Mouse (Mus musculus) heart, adult 8-10 months (tissue): Measurements from ENCODE around the gene Cit. TPM values are rescaled to one million over a fixed set of nuclear protein-coding genes. Genes with fewer than 3 reads are reported as not detected.
A peak's percentile ranks its signal among the peaks of the same experiment; 100 is the strongest.

Experiments
- DNase-seq: peaks from one replicate; pipeline ENCODE4 v3.0.0; 2022; ENCODE audit warnings: low spot score
- total RNA-seq, 4 experiments: library from RNA; stranded (reverse); gene quantifications; 2 replicates each; pipeline ENCODE4 v1.2.4; 2022

The Cit gene
- total RNA-seq, 4 experiments from 2014 or later, result 1.1 to 1.6 (median 1.3) TPM

DNA sequence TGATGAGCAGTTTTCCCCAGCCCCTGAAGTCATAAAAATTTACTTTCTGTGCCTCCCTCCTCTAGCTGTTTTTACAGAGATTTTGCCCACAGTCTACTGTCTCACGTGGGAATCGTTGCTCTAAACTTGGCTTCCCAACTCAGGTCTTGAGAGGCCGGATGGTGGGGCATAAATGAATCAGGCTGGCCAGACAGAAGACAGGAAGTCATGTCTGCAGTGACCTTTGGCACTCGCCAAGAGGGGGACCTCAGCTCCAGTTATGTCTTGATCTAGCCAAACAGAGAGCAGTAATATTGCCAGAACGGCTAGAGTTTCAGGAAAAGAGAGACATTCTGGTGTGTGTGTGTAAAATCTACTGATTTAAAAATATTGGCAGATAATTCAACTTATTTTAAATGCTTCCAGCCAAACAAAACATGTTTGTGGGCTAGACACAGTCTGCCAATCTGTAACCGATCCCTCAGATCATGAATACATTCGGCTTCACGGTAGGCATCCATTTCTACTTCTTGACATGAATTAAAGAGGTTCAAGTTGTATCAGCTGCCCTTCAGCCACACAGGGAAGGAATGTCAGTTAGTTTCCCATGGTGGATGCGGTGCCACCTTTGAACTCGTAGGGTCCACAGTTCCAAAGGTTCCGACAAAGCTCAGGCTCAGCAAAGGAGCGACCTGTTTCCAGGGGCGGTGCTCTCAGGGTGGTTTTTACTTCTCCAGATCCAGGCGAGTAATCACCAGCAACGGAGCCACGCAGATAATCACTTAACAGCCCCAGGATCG, 5.4 kb downstream of the Cit start:
- no peak for DNase-seq

DNA sequence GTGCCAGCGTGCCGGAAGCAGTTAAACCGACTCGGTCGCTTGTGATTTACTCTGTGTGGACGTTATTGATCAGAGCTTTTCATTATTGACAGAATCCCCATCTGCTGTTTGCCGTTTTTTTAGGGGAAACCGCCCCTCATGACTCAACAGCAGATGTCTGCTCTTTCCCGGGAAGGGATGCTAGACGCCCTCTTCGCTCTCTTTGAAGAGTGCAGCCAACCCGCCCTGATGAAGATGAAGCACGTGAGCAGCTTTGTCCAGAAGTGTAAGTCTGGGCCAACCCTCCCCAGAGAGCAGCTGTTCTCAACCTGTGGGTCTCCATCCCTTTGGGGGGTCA, 5.9 kb downstream of the Cit start:
- no peak for DNase-seq

DNA sequence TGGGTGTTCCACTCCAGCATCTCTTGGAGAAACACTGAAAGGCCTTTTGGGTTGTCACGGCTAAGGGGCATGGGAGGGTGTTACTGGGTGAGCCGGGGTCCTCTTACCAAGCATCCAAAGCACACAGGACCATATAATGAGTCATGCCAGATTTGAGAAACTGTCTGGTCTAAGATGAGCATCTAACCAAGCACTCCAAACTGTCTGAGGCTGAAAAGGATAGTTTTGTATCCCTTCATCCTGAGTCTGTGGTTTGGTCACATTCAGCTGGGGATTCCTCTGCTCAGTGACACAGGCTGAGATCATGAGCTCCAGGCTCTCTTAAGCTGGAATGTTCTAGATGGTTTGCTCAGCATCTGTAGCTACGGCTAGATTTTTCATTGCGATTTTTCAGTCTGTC, 7.4 kb downstream of the Cit start:
- DNase-seq, result no peak

DNA sequence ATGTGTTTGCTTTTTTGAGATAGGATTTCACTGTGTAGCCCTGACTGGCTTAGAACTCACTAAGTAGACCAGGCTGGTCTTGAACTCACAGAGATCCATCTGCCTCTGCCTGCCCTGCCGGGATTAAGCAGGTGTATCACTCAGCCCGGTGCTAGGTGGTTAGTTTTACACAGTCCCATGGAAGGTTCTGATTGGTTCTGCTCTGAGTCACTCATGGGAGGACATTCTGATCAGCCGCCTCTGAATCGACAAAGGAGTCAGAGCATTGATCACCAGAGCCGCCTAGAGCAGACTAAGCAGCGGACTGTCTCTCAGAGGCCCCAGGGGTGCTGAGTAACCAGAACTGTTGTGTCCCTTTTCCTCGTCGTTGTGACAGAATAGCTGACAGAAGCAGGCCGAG, 8.6 kb downstream of the Cit start:
- DNase-seq, result no peak

DNA sequence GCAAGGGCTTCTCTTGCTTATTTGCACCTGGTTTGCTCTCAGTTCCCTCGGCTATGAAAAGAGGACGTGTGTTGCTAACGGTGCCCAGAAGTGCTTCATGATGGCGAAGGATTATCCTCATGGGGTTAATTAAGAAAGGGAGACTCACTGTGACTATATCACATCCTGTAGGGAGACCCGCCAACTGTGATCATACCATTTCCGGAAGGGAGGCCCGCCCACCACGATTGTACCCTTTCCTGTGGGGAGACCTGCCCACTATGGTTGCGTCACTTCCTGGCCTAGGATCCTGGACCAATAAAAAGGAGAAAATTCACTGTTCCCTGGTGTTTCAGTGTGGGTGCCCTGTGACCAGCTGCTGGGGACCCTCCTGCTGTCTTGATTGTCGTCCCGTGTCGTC, 9.3 kb downstream of the Cit start:
- DNase-seq, result peak; percentile 72

GRCm38 (mm10) chr5:115858652-115859051, 13.6 kb downstream of the Cit start:
- DNase-seq, result no peak

DNA sequence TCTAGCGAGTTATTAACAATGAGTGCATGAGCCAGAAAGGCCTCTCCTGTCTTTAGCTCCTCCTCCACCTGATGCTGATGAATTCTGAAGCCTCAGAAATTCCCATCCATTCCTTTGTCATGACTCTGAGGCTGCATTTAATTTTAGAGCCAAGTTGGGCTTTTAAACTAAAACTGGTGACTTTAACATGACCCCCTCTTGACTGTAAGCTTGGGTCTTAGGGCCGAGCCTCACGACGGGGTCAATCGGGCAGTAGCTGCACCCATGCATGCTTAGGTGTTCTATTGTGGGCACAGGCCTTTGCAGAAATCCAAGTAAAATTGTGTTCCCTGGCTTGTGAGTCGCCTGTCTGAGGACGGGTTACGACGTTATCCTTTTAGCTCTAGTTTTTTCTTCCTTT, 14.4 kb downstream of the Cit start:
- no peak for DNase-seq

- no peak for DNase-seq
Observed at GRCm38 (mm10) chr5:115861991-115862390, 16.9 kb downstream of the Cit start.

- no peak for DNase-seq
Observed at GRCm38 (mm10) chr5:115862439-115862838, 17.4 kb downstream of the Cit start.

DNA sequence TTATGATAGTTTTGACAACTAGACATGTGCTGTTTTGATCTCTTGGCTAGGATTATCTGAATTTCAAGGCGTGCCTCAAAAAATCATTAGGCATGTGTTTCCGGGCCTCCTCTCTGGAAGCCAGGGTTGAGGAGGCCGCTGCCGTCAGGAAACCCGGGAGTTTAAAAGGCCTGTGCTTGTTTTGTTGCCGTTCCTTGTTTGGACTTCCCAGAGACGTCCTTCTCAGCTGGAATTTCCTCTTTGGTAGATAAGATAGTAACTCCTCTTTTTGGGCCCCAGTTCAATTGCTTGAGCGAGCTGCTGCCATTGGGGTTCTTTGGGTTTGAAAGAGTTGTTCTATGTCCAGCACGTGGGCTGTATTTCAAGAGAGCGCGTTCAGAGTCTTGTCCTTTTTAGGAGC, 21.2 kb downstream of the Cit start:
- peak; percentile 29 for DNase-seq

- no peak for DNase-seq
Observed at GRCm38 (mm10) chr5:115868540-115868939, 23.5 kb downstream of the Cit start.

DNA sequence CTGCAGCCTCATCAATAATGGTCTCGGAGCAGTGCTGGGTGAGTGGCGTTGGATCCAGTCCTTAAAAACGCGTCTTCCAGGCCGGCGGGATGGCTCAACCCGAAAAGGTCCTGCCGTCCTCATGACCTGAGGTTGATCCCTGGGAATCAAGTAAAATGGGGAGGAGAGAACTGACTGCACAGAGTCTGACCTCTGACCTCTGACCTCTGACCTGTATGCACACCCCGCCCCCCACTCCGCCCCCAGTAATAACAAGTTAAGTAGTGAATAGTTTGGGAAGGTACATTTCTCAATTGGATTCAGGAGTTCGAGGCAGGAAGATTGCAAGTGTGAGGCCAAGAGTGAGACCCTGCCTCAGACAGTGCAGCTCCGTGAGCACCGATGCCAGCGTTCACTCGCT, 24.1 kb downstream of the Cit start:
- no peak for DNase-seq

DNA sequence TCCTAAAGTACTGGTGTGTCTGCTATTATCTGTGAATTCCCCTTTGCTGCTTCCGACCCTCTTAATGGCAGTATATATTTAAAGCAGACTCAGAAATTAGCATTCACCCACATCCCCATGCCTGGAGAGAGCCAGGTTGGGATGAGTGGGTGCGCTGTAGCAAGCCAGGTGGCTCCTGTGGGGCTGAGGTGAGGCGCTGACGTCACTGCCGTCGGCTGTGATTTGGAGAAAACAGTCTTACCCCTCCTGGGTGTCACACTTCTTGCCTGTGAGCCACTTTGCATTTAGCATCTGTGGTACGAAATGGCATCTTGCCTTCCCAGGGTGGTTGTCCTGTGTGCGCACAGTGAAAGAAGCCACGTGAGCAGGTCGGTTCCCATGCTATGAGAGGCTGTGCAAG, 26.1 kb downstream of the Cit start:
- no peak for DNase-seq

GRCm38 (mm10) chr5:115872106-115872505, 27.0 kb downstream of the Cit start:
- DNase-seq, result no peak

GRCm38 (mm10) chr5:115872956-115873355, 27.9 kb downstream of the Cit start:
- no peak for DNase-seq

- DNase-seq, result no peak
Observed at GRCm38 (mm10) chr5:115877425-115877824, 32.3 kb downstream of the Cit start.

- DNase-seq, result no peak
Observed at GRCm38 (mm10) chr5:115882165-115882564, 37.1 kb downstream of the Cit start.

- no peak for DNase-seq
Observed at GRCm38 (mm10) chr5:115884429-115884828, 39.4 kb downstream of the Cit start.

DNA sequence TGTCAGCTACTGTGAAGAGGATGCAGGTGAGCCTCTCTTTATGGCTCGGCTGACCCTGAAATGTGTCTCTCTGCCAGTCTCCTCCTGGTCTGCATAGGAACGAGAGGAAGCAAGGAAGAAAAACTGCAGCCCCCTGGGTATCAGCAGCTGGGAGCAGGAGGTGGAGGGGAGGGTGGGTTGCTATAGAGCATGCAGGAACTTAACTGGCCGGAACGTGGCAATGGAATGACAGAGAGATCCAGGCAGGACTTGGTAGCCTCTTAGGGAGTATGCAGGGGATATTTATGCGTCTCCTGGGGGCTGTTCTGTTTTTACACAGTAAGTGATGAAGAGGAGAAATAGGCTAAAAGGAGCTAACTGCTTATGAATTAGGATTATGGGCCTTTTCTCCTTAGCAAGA, 48.7 kb downstream of the Cit start:
- no peak for DNase-seq

DNA sequence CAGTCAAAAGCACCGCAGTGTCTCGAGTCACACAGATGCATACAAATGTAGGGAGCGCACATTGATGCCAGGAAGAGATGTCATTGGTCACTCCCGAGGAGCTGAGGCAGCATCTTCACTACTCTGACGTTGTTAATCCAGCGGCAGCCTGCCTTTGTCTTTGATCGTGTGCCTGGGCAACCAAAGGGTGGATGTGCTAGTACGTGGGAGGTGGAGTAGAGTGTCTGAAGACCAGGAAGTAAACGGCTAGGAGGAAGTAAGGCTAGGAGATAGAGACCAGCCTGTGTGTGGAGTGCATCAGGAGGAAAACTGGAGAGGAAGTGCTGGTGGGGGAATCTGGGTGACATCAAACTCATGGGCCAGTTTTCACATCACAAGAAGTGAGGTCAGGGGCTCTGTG, 52.0 kb downstream of the Cit start:
- DNase-seq, result no peak

- no peak for DNase-seq
Observed at GRCm38 (mm10) chr5:115907037-115908009, 62.2 kb downstream of the Cit start.

DNA sequence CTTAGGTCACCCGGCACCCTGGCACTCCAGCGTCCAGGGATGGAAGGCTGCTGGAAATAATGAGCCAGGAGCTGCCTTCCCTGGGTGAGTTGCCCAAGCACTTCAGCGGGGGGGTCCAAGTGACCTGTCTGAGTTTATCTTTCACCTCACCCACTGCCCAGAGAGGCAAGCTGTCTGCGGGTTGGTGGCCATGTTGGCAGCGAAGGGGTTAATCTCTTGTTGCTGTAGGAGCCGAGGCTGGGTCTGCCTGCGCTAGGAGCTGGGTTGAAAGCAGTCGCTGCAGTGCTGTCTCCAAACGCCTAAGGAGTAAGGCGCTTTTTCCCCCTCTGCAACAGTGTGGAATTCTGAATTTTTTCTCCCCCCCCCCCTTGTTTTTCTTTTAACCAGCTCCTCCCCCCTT, 63.2 kb downstream of the Cit start:
- DNase-seq, result no peak

GRCm38 (mm10) chr5:115908699-115909098, 63.6 kb downstream of the Cit start:
- no peak for DNase-seq
